Mouse (Mus musculus) limb, embryonic 11.5 days (tissue): Measurements from ENCODE around the gene Fbln1. TPM values are rescaled to one million over a fixed set of nuclear protein-coding genes. Genes with fewer than 3 reads are reported as not detected.
A peak's percentile ranks its signal among the peaks of the same experiment; 100 is the strongest.

Experiments
- ATAC-seq: fragments of 200-750 bp; cut with Nextera tagmentation; 2 replicates; pipeline ENCODE4 v1.8.0; 2017; ENCODE audit warnings: low read depth; ENCODE audit not compliant: insufficient number of reproducible peaks, low FRiP score, low TSS enrichment
- DNase-seq: peaks from one replicate; pipeline ENCODE4 v3.0.0-alpha.2; 2015; ENCODE audit warnings: low spot score
- H3K27ac ChIP-seq: fragments of 300-500 bp; sonication (generic); replicated peaks from 2 replicates; pipeline ENCODE4 v1.5.1; 2014; ENCODE audit warnings: low read depth, mild to moderate bottlenecking, low read length
- H3K27me3 ChIP-seq: fragments of 300-500 bp; sonication (generic); 2 replicates; pipeline ENCODE4 v1.6.1; 2014; ENCODE audit warnings: mild to moderate bottlenecking, low read length, mixed read lengths; ENCODE audit not compliant: control insufficient read depth, insufficient read depth
- H3K36me3 ChIP-seq: fragments of 300-500 bp; sonication (generic); 2 replicates; pipeline ENCODE4 v1.6.1; 2014; ENCODE audit warnings: mild to moderate bottlenecking, low read length, moderate library complexity, mixed read lengths; ENCODE audit not compliant: control insufficient read depth, insufficient read depth
- H3K4me1 ChIP-seq: fragments of 300-500 bp; sonication (generic); 2 replicates; pipeline ENCODE4 v1.6.1; 2014; ENCODE audit warnings: low read length, mixed read lengths; ENCODE audit not compliant: control insufficient read depth, insufficient read depth
- H3K4me2 ChIP-seq: fragments of 300-500 bp; sonication (generic); 2 replicates; pipeline ENCODE4 v1.6.1; 2014; ENCODE audit warnings: low read depth, mild to moderate bottlenecking, moderate library complexity; ENCODE audit not compliant: severe bottlenecking
- H3K4me3 ChIP-seq: fragments of 300-500 bp; sonication (generic); 2 replicates; pipeline ENCODE4 v1.5.1; 2014; ENCODE audit warnings: low read depth, low read length
- H3K9ac ChIP-seq: fragments of 300-500 bp; sonication (generic); 2 replicates; pipeline ENCODE4 v1.6.1; 2014; ENCODE audit warnings: mild to moderate bottlenecking, low read length
- H3K9me3 ChIP-seq: fragments of 300-500 bp; sonication (generic); 2 replicates; pipeline ENCODE4 v1.6.1; 2016; ENCODE audit warnings: low read length; ENCODE audit not compliant: control insufficient read depth
- WGBS: fragments of 180-500 bp; shearing (Covaris S2); extraction: QIAGEN DNeasy Blood & Tissue Kit; methylation state at CpG from one replicate; pipeline ENCODE4 v1.1.7; 2014; 5-methylcytosine and 5-hydroxymethylcytosine counted together
- polyA plus RNA-seq: library from polyadenylated mRNA; unstranded; fragments of >200 nt; fragmentation: Nextera tagmentation; extraction: Ambion mirVana; gene quantifications from 2 replicates; pipeline ENCODE4 v1.2.1, GENCODE M21; 2014

The Fbln1 gene
- polyA plus RNA-seq, 1 experiment from 2014 or later: 273 TPM

DNA sequence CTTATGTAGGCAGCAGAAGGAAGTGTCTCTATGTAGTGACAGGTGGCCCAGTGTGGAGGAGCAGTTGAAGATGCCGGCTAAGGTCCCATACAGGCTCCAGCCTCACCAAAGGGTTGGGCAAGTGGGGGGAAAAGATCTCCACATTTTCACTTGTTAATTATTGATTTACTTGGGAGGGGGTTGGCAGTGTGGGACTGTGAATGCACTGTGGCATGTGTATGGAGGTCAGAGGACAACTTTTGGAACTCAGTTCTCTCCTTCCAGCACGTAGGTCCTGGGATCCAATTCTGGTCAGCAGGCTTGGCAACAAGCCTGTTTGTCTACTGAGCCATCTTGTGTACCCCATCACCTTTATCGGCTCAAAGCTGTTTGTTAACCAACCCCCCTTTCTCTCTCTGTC is 90.8 kb downstream of the Fbln1 start:
- Histone ChIP-seq H3K9me3 (no peaks in the 10 kb centered on the region), H3K4me1 (peaks cover 6% of the 10 kb centered on the region; the same call in 1 of the 2 replicates), H3K36me3 (no peaks in the 10 kb centered on the region), H3K9ac (no peak overlapping the region), H3K4me2 (no peak overlapping the region), H3K27ac (no peak overlapping the region), H3K4me3 (no peak overlapping the region), H3K27me3 (no peaks in the 10 kb centered on the region)
- no peak for ATAC-seq
- 82% methylated on average over 3 of the region's 3 CpGs for WGBS
- DNase-seq: no peak

DNA sequence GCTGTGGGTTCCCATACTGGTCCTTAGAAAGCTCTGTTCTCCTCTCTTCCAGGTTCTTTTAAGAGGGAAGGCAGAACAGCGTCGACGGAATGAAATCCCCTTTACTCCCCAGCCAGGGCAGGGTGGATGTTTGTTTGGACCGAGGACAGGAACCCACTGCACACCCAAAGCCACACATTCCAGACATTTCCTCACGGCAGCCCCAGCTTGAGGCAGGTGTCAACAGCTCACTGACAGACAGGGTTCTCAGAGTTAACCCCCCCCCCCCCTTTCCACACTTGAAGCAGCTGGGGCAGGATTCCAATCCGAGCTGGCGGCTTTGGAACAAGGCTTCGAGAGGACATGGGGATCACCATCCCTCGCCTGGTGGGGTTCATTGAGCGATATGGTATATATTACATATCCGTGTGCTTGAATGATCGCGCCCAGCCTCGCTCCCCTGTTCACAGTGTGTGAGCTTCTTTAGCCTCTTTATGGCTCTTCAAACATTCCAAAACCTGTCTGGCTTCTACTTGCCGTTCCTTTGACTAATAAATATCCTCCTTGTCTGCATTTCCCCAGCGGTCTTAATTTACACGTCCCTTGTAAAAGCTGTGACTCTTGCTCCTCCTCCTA is 92.5 kb downstream of the Fbln1 start:
- H3K27me3 ChIP-seq: no peaks in the 10 kb centered on the region
- no peaks in the 10 kb centered on the region for H3K9me3 ChIP-seq
- no peak overlapping the region for H3K9ac ChIP-seq
- no peak overlapping the region for H3K4me3 ChIP-seq
- H3K36me3 ChIP-seq: no peaks in the 10 kb centered on the region
- ATAC-seq (no peak), DNase-seq (peak; percentile 29)
- WGBS: 49% methylated on average over 17 of the region's 17 CpGs
- H3K4me1 ChIP-seq: peaks cover 6% of the 10 kb centered on the region; the same call in 1 of the 2 replicates
- H3K27ac ChIP-seq: no peak overlapping the region
- no peak overlapping the region for H3K4me2 ChIP-seq

DNA sequence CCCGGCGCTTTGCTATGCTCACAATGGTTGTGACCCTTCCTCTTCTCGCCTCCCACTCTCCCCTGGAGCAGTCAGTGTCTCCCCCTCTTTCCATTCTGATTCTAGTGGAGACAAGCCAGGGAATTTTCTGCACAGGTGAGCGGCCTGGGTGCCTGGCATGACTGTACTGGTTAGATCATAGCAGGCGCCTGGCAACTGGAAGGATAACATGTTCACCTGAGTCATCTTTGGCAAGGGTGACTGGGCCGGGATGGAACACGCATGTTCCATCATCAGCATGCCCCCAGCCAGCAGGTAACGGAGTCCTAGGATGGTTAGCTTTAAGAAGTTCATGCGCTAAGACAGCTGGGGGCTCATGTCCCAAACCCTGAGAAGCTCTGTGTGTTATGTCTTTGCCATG is 93.2 kb downstream of the Fbln1 start:
- DNase-seq: no peak
- H3K27me3 ChIP-seq: no peaks in the 10 kb centered on the region
- no peak overlapping the region for H3K4me3 ChIP-seq
- peaks cover 6% of the 10 kb centered on the region; the same call in 1 of the 2 replicates for H3K4me1 ChIP-seq
- WGBS: 84% methylated on average over 9 of the region's 9 CpGs
- H3K27ac ChIP-seq: no peak overlapping the region
- no peaks in the 10 kb centered on the region for H3K36me3 ChIP-seq
- H3K4me2 ChIP-seq: no peak overlapping the region
- H3K9me3 ChIP-seq: no peaks in the 10 kb centered on the region
- H3K9ac ChIP-seq: no peak overlapping the region
- ATAC-seq: no peak

DNA sequence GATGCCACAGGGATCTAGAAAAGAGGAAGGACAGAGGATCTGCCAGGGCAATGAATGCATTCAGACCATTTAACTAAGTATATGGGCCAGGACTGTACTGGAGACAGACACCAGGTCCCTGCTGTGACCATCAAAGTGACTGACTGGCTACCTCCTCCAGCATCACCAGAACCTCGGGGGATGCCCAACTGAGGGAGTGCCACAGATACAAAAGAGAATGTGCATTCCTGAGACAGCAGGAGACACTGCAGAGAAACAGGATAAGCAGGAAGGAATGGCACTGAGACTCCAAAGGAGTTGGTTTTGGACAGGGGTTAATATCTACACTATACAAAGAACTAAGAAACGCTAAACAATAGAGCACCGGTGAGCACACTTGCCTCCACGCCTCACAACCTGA is 97.5 kb downstream of the Fbln1 start:
- Histone ChIP-seq H3K4me1 (0 out of 2 replicates have a peak, but pooled peaks cover 3% of the 10 kb centered on the region), H3K36me3 (no peaks in the 10 kb centered on the region), H3K27me3 (no peaks in the 10 kb centered on the region), H3K4me3 (no peak overlapping the region), H3K4me2 (no peak overlapping the region), H3K9ac (no peak overlapping the region), H3K9me3 (no peaks in the 10 kb centered on the region), H3K27ac (no peak overlapping the region)
- ATAC-seq (no peak), DNase-seq (no peak)
- 83% methylated on average over 4 of the region's 4 CpGs for WGBS

DNA sequence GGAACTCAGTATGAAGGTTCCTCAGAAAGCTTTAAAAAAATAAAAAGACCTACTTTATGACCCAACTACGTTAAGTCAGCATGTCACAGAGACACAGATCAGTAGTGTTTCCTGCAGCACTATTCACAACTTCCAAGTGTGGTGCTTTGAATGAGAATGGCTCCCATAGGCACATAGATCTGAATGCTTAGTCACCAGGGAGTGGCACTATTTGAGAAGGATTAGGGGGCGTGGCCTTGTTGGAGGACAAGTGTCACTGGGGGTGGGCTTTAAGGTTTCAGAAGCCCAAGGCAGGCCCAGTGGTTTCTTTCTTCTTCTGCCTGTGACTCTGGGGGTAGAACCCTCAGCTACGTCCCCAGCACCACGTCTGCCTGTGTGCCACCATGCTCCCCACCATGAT is 98.2 kb downstream of the Fbln1 start:
- 0 out of 2 replicates have a peak, but pooled peaks cover under 1% of the 10 kb centered on the region for H3K4me1 ChIP-seq
- H3K27me3 ChIP-seq: no peaks in the 10 kb centered on the region
- H3K4me2 ChIP-seq: no peak overlapping the region
- H3K9me3 ChIP-seq: no peaks in the 10 kb centered on the region
- H3K9ac ChIP-seq: no peak overlapping the region
- H3K27ac ChIP-seq: no peak overlapping the region
- H3K36me3 ChIP-seq: no peaks in the 10 kb centered on the region
- ATAC-seq (no peak), DNase-seq (no peak)
- H3K4me3 ChIP-seq: no peak overlapping the region
- 84% methylated on average over 4 of the region's 4 CpGs for WGBS

DNA sequence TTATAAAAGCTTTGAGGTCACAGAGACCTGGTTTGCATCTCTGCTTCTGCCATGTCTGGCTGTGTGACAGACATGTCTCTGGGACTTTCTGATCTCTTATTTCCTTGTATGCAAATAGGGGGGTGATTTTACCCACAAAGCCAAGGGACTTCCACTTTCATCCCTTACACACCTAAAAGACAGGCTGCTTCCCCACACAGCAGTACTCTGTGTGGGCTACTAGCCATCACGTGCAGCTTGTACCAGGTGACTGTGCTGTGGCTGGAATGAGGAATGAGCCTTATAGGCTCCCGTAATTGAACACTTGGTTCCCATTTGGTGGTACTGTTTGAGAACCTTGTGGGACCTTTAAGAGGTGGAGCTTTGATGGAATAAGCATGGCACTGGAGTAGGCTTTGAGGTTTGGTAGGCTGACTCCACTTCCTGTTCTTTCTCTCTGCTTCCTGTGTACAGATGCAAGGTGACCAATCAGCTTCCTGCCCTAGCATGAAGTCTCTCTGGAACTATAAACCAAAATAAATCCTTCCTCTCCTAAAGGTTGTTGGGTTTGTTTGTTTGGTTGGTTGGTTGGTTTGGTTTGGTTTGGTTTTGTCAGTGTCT is 101.4 kb downstream of the Fbln1 start:
- Histone ChIP-seq H3K4me3 (no peak overlapping the region), H3K27ac (no peak overlapping the region), H3K9me3 (no peaks in the 10 kb centered on the region), H3K4me1 (no peaks in the 10 kb centered on the region), H3K36me3 (no peaks in the 10 kb centered on the region), H3K4me2 (no peak overlapping the region), H3K27me3 (no peaks in the 10 kb centered on the region), H3K9ac (no peak overlapping the region)
- 93% methylated on average over 2 of the region's 2 CpGs for WGBS
- ATAC-seq: no peak
- no peak for DNase-seq

DNA sequence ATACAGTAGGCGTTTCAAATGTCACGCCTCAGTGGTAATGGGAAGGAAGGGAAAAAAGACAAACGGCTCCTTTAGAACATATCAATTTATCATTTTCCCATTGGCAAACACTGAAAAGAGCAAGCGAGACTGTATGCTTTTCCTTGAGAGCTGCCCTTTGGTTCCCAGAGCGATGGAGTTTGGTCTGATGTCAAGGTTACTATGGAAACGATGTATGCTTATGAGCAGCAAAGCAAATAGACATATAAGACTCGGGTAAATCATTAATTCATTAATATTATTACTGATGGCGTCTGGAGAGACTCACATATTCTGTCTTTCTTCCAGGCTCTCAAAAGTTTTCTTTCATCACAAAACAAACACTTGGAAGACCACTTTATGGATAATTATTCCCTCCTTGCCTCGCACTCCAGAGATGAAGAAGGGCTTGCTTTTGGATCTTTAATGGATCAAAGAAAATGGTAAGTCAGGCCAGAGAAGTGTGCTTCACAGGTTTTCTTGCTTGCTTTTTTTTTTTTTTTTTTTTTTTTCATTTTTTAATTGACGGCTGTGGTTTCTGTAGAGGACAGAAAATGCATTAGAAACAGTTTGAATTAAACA is 105.4 kb downstream of the Fbln1 start:
- ATAC-seq: no peak
- H3K9ac ChIP-seq: no peak overlapping the region
- no peak overlapping the region for H3K4me3 ChIP-seq
- no peak overlapping the region for H3K27ac ChIP-seq
- H3K9me3 ChIP-seq: no peaks in the 10 kb centered on the region
- no peaks in the 10 kb centered on the region for H3K4me1 ChIP-seq
- WGBS: 83% methylated on average over 10 of the region's 10 CpGs
- no peaks in the 10 kb centered on the region for H3K36me3 ChIP-seq
- no peak overlapping the region for H3K4me2 ChIP-seq
- no peak for DNase-seq
- no peaks in the 10 kb centered on the region for H3K27me3 ChIP-seq

DNA sequence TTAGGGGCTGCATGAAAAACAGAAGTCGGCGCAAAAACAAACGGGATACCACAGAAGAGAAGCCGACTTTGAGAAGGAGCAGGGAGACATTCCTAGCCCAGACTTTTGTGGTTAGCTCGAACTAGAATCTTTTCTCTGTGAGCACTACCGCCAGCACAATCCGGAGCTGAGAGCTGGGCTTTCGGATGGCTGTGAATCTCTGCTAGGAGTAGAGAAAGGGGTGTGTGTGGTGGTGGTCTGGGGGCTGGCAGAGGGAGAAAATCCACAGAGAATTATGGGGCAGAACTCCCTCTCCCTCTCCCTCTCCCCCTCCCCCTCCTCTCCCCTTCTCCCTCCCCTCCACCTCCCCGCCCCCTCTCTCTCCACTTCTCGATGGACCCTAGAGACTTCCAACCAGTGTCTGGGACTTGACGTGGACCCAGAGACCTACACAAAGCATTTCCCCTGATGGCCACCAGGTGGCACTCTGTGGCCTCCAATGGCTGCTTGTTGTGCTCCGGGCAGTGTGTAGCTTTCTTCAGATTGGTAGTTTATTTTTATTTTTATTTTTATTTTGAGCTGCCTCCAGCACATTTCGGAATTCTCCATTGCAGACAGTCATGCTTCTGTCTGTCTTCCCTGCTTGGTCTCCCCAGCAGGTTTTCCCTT is 109.8 kb downstream of the Fbln1 start:
- WGBS: 56% methylated on average over 10 of the region's 13 CpGs
- H3K9me3 ChIP-seq: no peaks in the 10 kb centered on the region
- H3K9ac ChIP-seq: no peak overlapping the region
- H3K4me3 ChIP-seq: no peak overlapping the region
- no peaks in the 10 kb centered on the region for H3K27me3 ChIP-seq
- no peak overlapping the region for H3K4me2 ChIP-seq
- no peaks in the 10 kb centered on the region for H3K4me1 ChIP-seq
- H3K36me3 ChIP-seq: no peaks in the 10 kb centered on the region
- DNase-seq: peak; percentile 82
- ATAC-seq: no peak
- no peak overlapping the region for H3K27ac ChIP-seq
